Mouse (Mus musculus) embryonic facial prominence, embryonic 12.5 days (tissue): ENCODE results near the gene Osbpl8. TPM values are rescaled to one million over a fixed set of nuclear protein-coding genes. Genes with fewer than 3 reads are reported as not detected.
"Not testable (repeated sequence)": the region's sequence is repeated elsewhere in the genome, so short reads cannot be mapped to it uniquely, and the experiment has no call there.

Source experiments
- ATAC-seq: fragments of 200-750 bp; cut with Nextera tagmentation; 2 replicates; pipeline ENCODE4 v1.8.0; 2017; ENCODE audit not compliant: insufficient number of reproducible peaks, insufficient read depth, low FRiP score, low TSS enrichment
- H3K27ac ChIP-seq: fragments of 300-500 bp; sonication (generic); 2 replicates; pipeline ENCODE4 v1.5.1; 2016; ENCODE audit warnings: mild to moderate bottlenecking
- H3K27me3 ChIP-seq: fragments of 300-500 bp; sonication (generic); 2 replicates; pipeline ENCODE4 v1.6.1; 2016; ENCODE audit warnings: mild to moderate bottlenecking, moderate library complexity
- H3K36me3 ChIP-seq: fragments of 300-500 bp; sonication (generic); 2 replicates; pipeline ENCODE4 v1.6.1; 2016; ENCODE audit warnings: mild to moderate bottlenecking
- H3K4me1 ChIP-seq: fragments of 300-500 bp; sonication (generic); 2 replicates; pipeline ENCODE4 v1.6.1; 2016
- H3K4me2 ChIP-seq: fragments of 300-500 bp; sonication (generic); replicated peaks from 2 replicates; pipeline ENCODE4 v1.6.1; 2016; ENCODE audit warnings: mild to moderate bottlenecking, moderate library complexity
- H3K4me3 ChIP-seq: fragments of 300-500 bp; sonication (generic); 2 replicates; pipeline ENCODE4 v1.5.1; 2016; ENCODE audit warnings: mild to moderate bottlenecking
- H3K9ac ChIP-seq: fragments of 300-500 bp; sonication (generic); 2 replicates; pipeline ENCODE4 v1.6.1; 2016; ENCODE audit warnings: mild to moderate bottlenecking, moderate library complexity
- H3K9me3 ChIP-seq: fragments of 300-500 bp; sonication (generic); 2 replicates; pipeline ENCODE4 v1.6.1; 2016; ENCODE audit warnings: mild to moderate bottlenecking, moderate library complexity
- WGBS: fragments of 180-500 bp; shearing (Covaris S2); methylation state at CpG from one replicate; pipeline ENCODE4 v1.1.7; 2016; 5-methylcytosine and 5-hydroxymethylcytosine counted together
- polyA plus RNA-seq: library from polyadenylated mRNA; unstranded; fragments of >200 nt; fragmentation: Nextera tagmentation; extraction: Ambion mirVana; gene quantifications from 2 replicates; pipeline ENCODE4 v1.2.1, GENCODE M21; 2016

Osbpl8 gene
- polyA plus RNA-seq, 1 experiment from 2014 or later, result 16.2 TPM

DNA sequence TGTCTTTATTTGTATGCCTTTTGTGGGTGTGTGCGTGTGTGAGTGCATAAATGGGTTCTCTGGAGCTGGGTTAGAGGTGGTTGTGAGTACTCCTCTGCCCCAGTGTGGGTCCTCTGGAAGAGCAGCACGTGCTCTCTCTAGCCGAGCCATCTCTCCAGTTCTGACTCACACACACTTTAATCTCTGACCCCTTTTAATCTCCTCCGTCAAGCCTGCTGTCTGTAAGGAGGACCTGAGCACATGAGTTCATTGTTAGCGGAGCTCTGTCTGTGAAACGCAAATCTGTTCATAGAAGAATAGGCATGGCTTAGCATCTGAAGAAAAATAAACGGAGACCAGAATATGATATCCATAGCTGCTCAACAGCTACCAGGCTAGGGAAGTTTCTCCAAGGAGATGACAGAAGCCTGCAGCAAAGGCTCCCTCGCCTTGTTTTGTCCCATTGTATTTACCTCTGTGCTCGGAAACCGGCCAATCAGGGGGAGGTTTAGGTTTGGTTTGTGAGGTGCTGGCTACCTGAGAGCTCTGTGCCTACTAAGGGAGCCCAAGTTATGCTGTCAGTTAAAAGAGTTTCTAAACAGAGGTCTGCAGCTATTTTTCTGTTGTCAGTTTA, 58.8 kb downstream of the Osbpl8 start:
- no peaks in the 10 kb centered on the region for H3K9me3 ChIP-seq
- ATAC-seq, result peak; percentile 60; the same call in 1 of the 2 replicates
- no peak overlapping the region for H3K27ac ChIP-seq
- H3K36me3 ChIP-seq, result no peaks in the 10 kb centered on the region
- WGBS, result 30% methylated on average over 10 of the region's 10 CpGs
- no peaks in the 10 kb centered on the region for H3K27me3 ChIP-seq
- H3K9ac ChIP-seq, result no peak overlapping the region
- no peak overlapping the region for H3K4me3 ChIP-seq
- peaks cover 4% of the 10 kb centered on the region; the same call in 1 of the 2 replicates for H3K4me1 ChIP-seq
- H3K4me2 ChIP-seq, result no peak overlapping the region

DNA sequence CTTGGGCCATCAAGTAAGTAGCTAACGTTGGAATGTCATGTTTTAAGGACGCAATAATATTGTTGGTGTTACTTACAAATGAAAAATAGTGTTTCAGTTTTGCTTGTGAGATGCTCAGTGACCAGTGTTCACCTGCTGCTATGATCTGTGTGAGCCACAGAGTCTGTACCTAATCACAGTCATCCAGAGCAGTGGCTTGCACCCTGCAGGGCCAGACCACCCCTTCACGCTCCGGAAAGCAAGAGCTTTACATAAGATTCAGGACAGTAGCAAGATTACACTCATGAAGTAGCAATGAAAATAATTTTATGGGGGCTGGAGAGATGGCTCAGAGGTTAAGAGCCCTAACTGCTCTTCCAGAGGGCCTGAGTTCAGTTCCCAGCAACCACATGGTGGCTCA, 60.1 kb downstream of the Osbpl8 start:
- Histone ChIP-seq H3K27ac (no peak overlapping the region), H3K27me3 (no peaks in the 10 kb centered on the region), H3K4me3 (no peak overlapping the region), H3K4me1 (peaks cover 4% of the 10 kb centered on the region; the same call in 1 of the 2 replicates), H3K9ac (no peak overlapping the region), H3K9me3 (no peaks in the 10 kb centered on the region), H3K36me3 (no peaks in the 10 kb centered on the region), H3K4me2 (no peak overlapping the region)
- 90% methylated on average over 4 of the region's 4 CpGs for WGBS
- no peak for ATAC-seq

DNA sequence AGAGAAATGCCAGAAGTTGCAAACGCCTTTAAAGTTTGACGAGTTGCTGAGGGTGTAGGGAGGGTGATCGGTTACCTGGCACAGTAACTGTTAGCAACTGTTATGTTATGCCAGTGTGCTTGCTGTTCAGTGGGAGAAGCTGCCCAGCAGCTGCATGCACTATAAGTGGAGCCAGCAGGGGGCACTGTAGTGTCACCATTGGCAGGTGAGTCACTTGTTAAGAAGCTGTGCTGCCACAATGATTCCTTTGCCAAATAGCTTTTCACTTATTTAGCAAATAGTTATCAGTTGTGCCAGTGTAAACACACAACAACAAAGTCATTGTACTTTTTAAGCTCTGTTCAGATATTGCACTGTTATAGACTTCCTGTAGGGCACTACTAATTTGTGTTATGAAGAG, 62.0 kb downstream of the Osbpl8 start:
- Histone ChIP-seq H3K9ac (no peak overlapping the region), H3K4me3 (no peak overlapping the region), H3K4me2 (no peak overlapping the region), H3K4me1 (peaks cover 4% of the 10 kb centered on the region; the same call in 1 of the 2 replicates), H3K27me3 (no peaks in the 10 kb centered on the region), H3K9me3 (no peaks in the 10 kb centered on the region), H3K36me3 (no peaks in the 10 kb centered on the region), H3K27ac (no peak overlapping the region)
- no peak for ATAC-seq
- 28% methylated on average over 3 of the region's 3 CpGs for WGBS

GRCm38 (mm10) chr10:111232237-111232636, 67.7 kb downstream of the Osbpl8 start:
- H3K4me3 ChIP-seq, H3K36me3 ChIP-seq, H3K9me3 ChIP-seq, H3K27ac ChIP-seq, ATAC-seq, H3K9ac ChIP-seq, H3K27me3 ChIP-seq, H3K4me2 ChIP-seq, H3K4me1 ChIP-seq: not testable (repeated sequence)
- 85% methylated on average over 7 of the region's 7 CpGs for WGBS

- H3K27ac ChIP-seq, result no peak overlapping the region
- H3K27me3 ChIP-seq, result no peaks in the 10 kb centered on the region
- ATAC-seq, result no peak
- no peaks in the 10 kb centered on the region for H3K9me3 ChIP-seq
- H3K4me2 ChIP-seq, result no peak overlapping the region
- H3K4me1 ChIP-seq, result no peaks in the 10 kb centered on the region
- no peak overlapping the region for H3K4me3 ChIP-seq
- WGBS, result 80% methylated on average over 6 of the region's 6 CpGs
- H3K9ac ChIP-seq, result no peak overlapping the region
- H3K36me3 ChIP-seq, result no peaks in the 10 kb centered on the region
Measured at GRCm38 (mm10) chr10:111233476-111234130, 69.1 kb downstream of the Osbpl8 start.

GRCm38 (mm10) chr10:111234450-111235288, 70.1 kb downstream of the Osbpl8 start:
- 80% methylated on average over 6 of the region's 6 CpGs for WGBS
- no peak for ATAC-seq
- H3K27me3 ChIP-seq, result no peaks in the 10 kb centered on the region
- H3K36me3 ChIP-seq, result no peaks in the 10 kb centered on the region
- no peaks in the 10 kb centered on the region for H3K9me3 ChIP-seq
- no peaks in the 10 kb centered on the region for H3K4me1 ChIP-seq
- H3K27ac ChIP-seq, result no peak overlapping the region
- no peak overlapping the region for H3K4me2 ChIP-seq
- no peak overlapping the region for H3K4me3 ChIP-seq
- no peak overlapping the region for H3K9ac ChIP-seq

DNA sequence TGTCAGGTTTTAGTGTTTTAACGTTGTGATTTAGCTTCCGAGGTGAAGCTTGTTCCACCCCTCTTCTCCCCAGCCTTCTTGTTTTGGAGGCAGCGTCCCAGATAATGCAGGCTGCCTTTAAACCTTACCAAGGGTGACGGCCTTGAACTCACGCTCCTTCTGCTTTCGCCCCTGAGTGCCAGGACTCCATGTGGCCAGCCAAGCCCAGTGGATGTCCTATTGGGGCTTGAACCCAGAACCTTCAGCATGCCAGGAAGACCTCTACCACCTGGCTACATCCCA, 70.7 kb downstream of the Osbpl8 start:
- Histone ChIP-seq H3K27ac (no peak overlapping the region), H3K4me3 (no peak overlapping the region), H3K9me3 (no peaks in the 10 kb centered on the region), H3K9ac (no peak overlapping the region), H3K27me3 (no peaks in the 10 kb centered on the region), H3K4me1 (no peaks in the 10 kb centered on the region), H3K36me3 (no peaks in the 10 kb centered on the region), H3K4me2 (no peak overlapping the region)
- ATAC-seq, result no peak
- 85% methylated on average over 6 of the region's 6 CpGs for WGBS

DNA sequence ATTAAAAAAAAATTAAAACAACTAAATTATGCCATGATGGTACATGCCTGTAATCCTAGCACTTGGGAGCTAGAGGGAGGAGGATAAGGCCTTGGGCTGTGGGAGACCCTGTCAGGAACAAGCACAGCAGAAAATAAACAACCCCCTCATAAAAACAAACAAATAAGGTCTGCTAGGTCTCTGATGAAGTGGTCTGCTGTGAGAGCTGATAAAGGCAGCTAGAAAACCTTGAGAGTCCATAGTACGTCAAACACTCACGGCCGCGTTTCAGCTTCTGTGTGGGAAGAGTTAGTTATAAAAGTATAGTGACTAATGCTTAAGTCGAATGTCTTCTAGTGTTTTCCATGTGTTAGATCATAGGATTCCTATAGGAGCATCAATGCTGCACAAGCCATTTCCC, 72.9 kb downstream of the Osbpl8 start:
- H3K4me1 ChIP-seq, result no peaks in the 10 kb centered on the region
- H3K4me3 ChIP-seq, result no peak overlapping the region
- no peaks in the 10 kb centered on the region for H3K36me3 ChIP-seq
- 92% methylated on average over 5 of the region's 5 CpGs for WGBS
- no peak for ATAC-seq
- no peak overlapping the region for H3K4me2 ChIP-seq
- H3K9me3 ChIP-seq, result no peaks in the 10 kb centered on the region
- no peaks in the 10 kb centered on the region for H3K27me3 ChIP-seq
- H3K9ac ChIP-seq, result no peak overlapping the region
- H3K27ac ChIP-seq, result no peak overlapping the region

DNA sequence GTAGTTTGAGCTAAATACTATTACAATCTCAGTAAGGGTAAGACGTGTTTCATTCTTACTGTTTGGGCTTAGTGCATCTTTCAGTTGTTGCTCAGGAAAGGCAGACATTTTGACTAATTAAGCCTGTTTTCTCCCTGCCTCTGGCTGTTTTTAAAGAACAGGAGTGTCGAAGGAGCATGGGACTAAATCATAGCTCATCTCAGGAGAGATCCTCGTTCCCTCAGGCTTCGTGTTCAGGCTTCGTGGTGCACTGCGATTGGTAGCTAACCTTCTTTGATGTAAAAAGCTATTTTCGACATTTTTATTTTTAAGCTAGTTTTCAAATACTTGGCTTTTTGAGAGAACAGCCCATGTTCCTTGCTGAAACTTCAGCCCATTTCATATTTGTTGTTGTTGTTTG, 78.1 kb downstream of the Osbpl8 start:
- Histone ChIP-seq H3K9me3 (no peaks in the 10 kb centered on the region), H3K36me3 (no peaks in the 10 kb centered on the region), H3K27me3 (no peaks in the 10 kb centered on the region), H3K4me3 (no peak overlapping the region), H3K4me1 (no peaks in the 10 kb centered on the region), H3K9ac (no peak overlapping the region), H3K27ac (no peak overlapping the region), H3K4me2 (no peak overlapping the region)
- no peak for ATAC-seq
- 67% methylated on average over 7 of the region's 7 CpGs for WGBS

DNA sequence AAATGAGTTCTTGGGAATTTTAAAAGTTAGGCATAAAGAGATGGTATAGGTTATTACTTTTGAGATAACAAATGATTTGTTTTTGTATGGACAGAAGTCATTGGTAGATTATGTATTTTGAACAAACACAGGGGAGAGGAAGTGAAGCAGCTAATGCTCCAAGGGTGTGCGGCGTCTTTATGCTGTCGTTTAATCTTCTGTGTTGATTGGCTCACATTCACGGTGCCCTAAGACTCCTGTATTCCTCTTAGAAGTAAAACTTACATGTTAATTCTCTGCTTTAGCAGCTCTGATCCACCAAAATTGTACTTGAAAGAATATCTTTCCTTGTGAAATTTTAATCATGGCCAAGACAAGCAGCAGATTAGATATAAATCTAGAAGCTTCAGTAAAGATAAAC, 83.1 kb downstream of the Osbpl8 start:
- ATAC-seq, result no peak
- Histone ChIP-seq H3K4me2 (no peak overlapping the region), H3K4me3 (no peak overlapping the region), H3K9ac (no peak overlapping the region), H3K27ac (no peak overlapping the region), H3K9me3 (no peaks in the 10 kb centered on the region), H3K36me3 (no peaks in the 10 kb centered on the region), H3K27me3 (no peaks in the 10 kb centered on the region), H3K4me1 (no peaks in the 10 kb centered on the region)
- WGBS, result 62% methylated on average over 4 of the region's 4 CpGs

DNA sequence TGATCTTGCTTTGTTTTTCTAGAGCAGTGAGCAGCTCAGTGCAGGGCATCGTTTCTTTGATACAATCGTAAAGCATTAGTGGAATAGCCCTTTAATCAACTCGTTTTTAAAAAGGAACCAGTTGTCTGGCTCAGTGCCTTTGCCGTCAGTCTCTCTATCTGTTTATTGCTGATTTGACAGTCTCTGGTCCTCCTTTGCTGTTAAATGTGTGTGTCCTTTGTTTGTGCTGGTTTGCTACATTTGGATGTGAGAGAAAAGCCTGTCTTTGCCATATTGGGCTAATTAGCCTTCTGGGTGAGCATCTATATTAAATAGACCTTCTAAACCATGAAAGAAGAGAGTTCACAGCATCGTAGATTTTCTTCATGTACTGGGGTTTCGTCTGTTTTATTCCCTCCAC, 83.6 kb downstream of the Osbpl8 start:
- no peaks in the 10 kb centered on the region for H3K36me3 ChIP-seq
- no peak overlapping the region for H3K27ac ChIP-seq
- no peaks in the 10 kb centered on the region for H3K27me3 ChIP-seq
- H3K9me3 ChIP-seq, result no peaks in the 10 kb centered on the region
- H3K9ac ChIP-seq, result no peak overlapping the region
- no peak overlapping the region for H3K4me2 ChIP-seq
- WGBS, result 46% methylated on average over 6 of the region's 6 CpGs
- no peaks in the 10 kb centered on the region for H3K4me1 ChIP-seq
- no peak for ATAC-seq
- H3K4me3 ChIP-seq, result no peak overlapping the region

DNA sequence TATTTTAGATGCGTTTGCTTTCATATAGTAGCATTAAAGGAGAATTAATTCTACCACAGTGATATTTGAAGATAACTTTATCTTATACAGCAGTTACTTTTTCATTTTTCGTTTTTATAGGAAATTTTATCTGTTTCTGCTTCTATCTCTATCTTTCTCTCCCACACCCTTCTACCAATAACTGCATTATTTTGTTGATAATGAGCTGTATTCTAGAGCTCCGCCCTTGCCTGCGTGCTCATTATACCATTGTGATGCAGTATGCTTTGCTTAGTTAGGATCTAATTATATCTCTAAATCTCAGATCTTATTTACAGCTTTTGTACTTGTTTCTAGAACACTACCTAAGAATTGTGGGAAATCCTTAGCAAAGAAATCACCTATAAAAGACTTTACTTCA, 85.6 kb downstream of the Osbpl8 start:
- no peak overlapping the region for H3K9ac ChIP-seq
- no peaks in the 10 kb centered on the region for H3K27me3 ChIP-seq
- no peaks in the 10 kb centered on the region for H3K4me1 ChIP-seq
- no peaks in the 10 kb centered on the region for H3K36me3 ChIP-seq
- 87% methylated on average over 4 of the region's 4 CpGs for WGBS
- no peak overlapping the region for H3K27ac ChIP-seq
- no peak overlapping the region for H3K4me3 ChIP-seq
- no peak for ATAC-seq
- no peak overlapping the region for H3K4me2 ChIP-seq
- H3K9me3 ChIP-seq, result no peaks in the 10 kb centered on the region
